Mouse (Mus musculus): ENCODE results near the gene Cacna2d2. TPM values are rescaled to one million over a fixed set of nuclear protein-coding genes. Genes with fewer than 3 reads are reported as not detected.

Gene Cacna2d2
- total and polyA plus RNA-seq, 3 experiments: 0.67 TPM; not detected in 2

- TF ChIP-seq MEF2A (IDR thresholded peaks at IDR 0.05; ENCODE audit: extremely low read depth, insufficient replicate concordance, low read depth, low read length, poor library complexity, severe bottlenecking) (no peak), SIN3A (IDR thresholded peaks at IDR 0.05; ENCODE audit: low read length) (no peak), TAL1 (IDR thresholded peaks at IDR 0.05; ENCODE audit: low read length) (no peak), SMC3 (IDR thresholded peaks at IDR 0.05; ENCODE audit: low read depth, low read length) (no peak), USF2 (IDR thresholded peaks at IDR 0.05; ENCODE audit: borderline replicate concordance in 1 of 2, insufficient read depth in 1 of 2, low read depth in 1 of 2, low read length in 2 of 2) (no peak), BHLHE40 (IDR thresholded peaks at IDR 0.05; ENCODE audit: borderline replicate concordance, low read depth, low read length) (no peak), ETS1 (IDR thresholded peaks at IDR 0.05; ENCODE audit: low read depth, low read length) (no peak), GABPA (IDR thresholded peaks at IDR 0.05; ENCODE audit: low read depth, low read length) (no peak), CTCF (IDR thresholded peaks at IDR 0.05 in 2 of 3, conservative IDR thresholded peaks at IDR 0.05 in 1 of 3; ENCODE audit: control insufficient read depth in 1 of 3, insufficient read depth in 1 of 3, low read depth in 2 of 3, low read length in 3 of 3, poor library complexity in 1 of 3, severe bottlenecking in 1 of 3) (no peak), HCFC1 (IDR thresholded peaks at IDR 0.05; ENCODE audit: low read depth, low read length) (no peak), RCOR1 (IDR thresholded peaks at IDR 0.05; ENCODE audit: low read depth, low read length) (no peak), NRF1 (IDR thresholded peaks at IDR 0.05; ENCODE audit: insufficient read depth, low read depth, low read length, poor library complexity, severe bottlenecking) (no peak), MYB (IDR thresholded peaks at IDR 0.05; ENCODE audit: low read depth, low read length) (no peak), ZMIZ1 (IDR thresholded peaks at IDR 0.05; ENCODE audit: low read depth, low read length) (no peak), MAX (IDR thresholded peaks at IDR 0.05; ENCODE audit: low read length) (no peak), CHD1 (IDR thresholded peaks at IDR 0.05; ENCODE audit: low read depth, low read length) (no peak), JUND (IDR thresholded peaks at IDR 0.05; ENCODE audit: low read depth, low read length) (no peak)
- Histone ChIP-seq H3K36me3 (ENCODE audit: control insufficient read depth in 1 of 2, insufficient read depth in 2 of 2, low read length in 2 of 2) (no peaks in the 10 kb centered on the region), H3K27me3 (ENCODE audit: control insufficient read depth in 1 of 2, insufficient read depth in 2 of 2, low read length in 2 of 2) (peaks cover 0 to 6% of the 10 kb centered on the region in 2 experiments; a peak in 3 of 4 replicates), H3K4me1 (ENCODE audit: control insufficient read depth in 1 of 2, insufficient read depth in 2 of 2, low read length in 2 of 2) (peaks cover 0 to 2% of the 10 kb centered on the region in 2 experiments; a peak in 1 of 4 replicates), H3K9me3 (replicated peaks; ENCODE audit: insufficient read depth, low read length) (no peaks in the 10 kb centered on the region), H3K27ac (ENCODE audit: control insufficient read depth, low read depth, low read length) (no peak overlapping the region), H3K79me2 (ENCODE audit: control insufficient read depth, insufficient read depth, low read length, poor library complexity) (no peaks in the 10 kb centered on the region), H3K9ac (ENCODE audit: control insufficient read depth, low read depth, low read length, poor library complexity, severe bottlenecking) (no peak overlapping the region), H3K4me3 (ENCODE audit: control insufficient read depth in 1 of 2, insufficient read depth in 1 of 2, low read depth in 2 of 2, low read length in 2 of 2) (no peak overlapping the region)
- DNase-seq (ENCODE audit: low read depth, low spot score): no peak
Observed at GRCm38 (mm10) chr9:107398968-107399367, 444 bp upstream of the Cacna2d2 start.

- Histone ChIP-seq H3K4me1 (ENCODE audit: control insufficient read depth in 1 of 2, insufficient read depth in 2 of 2, low read length in 2 of 2) (no peaks in the 10 kb centered on the region), H3K4me3 (ENCODE audit: control insufficient read depth in 1 of 2, insufficient read depth in 1 of 2, low read depth in 2 of 2, low read length in 2 of 2) (no peak overlapping the region), H3K79me2 (ENCODE audit: control insufficient read depth, insufficient read depth, low read length, poor library complexity) (no peaks in the 10 kb centered on the region), H3K27me3 (ENCODE audit: control insufficient read depth in 1 of 2, insufficient read depth in 2 of 2, low read length in 2 of 2) (peaks cover 0 to 6% of the 10 kb centered on the region in 2 experiments; a peak in 3 of 4 replicates), H3K27ac (ENCODE audit: control insufficient read depth, low read depth, low read length) (no peak overlapping the region), H3K36me3 (ENCODE audit: control insufficient read depth in 1 of 2, insufficient read depth in 2 of 2, low read length in 2 of 2) (no peaks in the 10 kb centered on the region), H3K9me3 (replicated peaks; ENCODE audit: insufficient read depth, low read length) (no peaks in the 10 kb centered on the region), H3K9ac (ENCODE audit: control insufficient read depth, low read depth, low read length, poor library complexity, severe bottlenecking) (no peak overlapping the region)
- DNase-seq (ENCODE audit: low read depth, low spot score): no peak
- TF ChIP-seq TCF12 (IDR thresholded peaks at IDR 0.05; ENCODE audit: low read depth, low read length) (no peak), SIN3A (IDR thresholded peaks at IDR 0.05; ENCODE audit: low read length) (no peak), MYC (IDR thresholded peaks at IDR 0.05; ENCODE audit: low read depth, low read length) (no peak), CHD2 (IDR thresholded peaks at IDR 0.05; ENCODE audit: low read length) (no peak), RAD21 (IDR thresholded peaks at IDR 0.05; ENCODE audit: low read depth, low read length) (no peak), ETS1 (IDR thresholded peaks at IDR 0.05; ENCODE audit: low read depth, low read length) (no peak), NELFE (IDR thresholded peaks at IDR 0.05; ENCODE audit: low read depth, low read length) (no peak), UBTF (IDR thresholded peaks at IDR 0.05; ENCODE audit: borderline replicate concordance, insufficient read depth, low read depth, low read length) (no peak), KAT2A (conservative IDR thresholded peaks at IDR 0.05; ENCODE audit: low read depth, low read length) (no peak), GABPA (IDR thresholded peaks at IDR 0.05; ENCODE audit: low read depth, low read length) (no peak), HCFC1 (IDR thresholded peaks at IDR 0.05; ENCODE audit: low read depth, low read length) (no peak), MAFK (IDR thresholded peaks at IDR 0.05; ENCODE audit: borderline replicate concordance, low read depth, low read length) (no peak), JUND (IDR thresholded peaks at IDR 0.05; ENCODE audit: low read depth, low read length) (no peak), E2F4 (IDR thresholded peaks at IDR 0.05; ENCODE audit: borderline replicate concordance, low read depth, low read length) (no peak), TAL1 (IDR thresholded peaks at IDR 0.05; ENCODE audit: low read length) (no peak)
Observed at GRCm38 (mm10) chr9:107400060-107400511, 674 bp downstream of the Cacna2d2 start.
